Mouse (Mus musculus) erythroblast, embryonic 14.5 days (primary cell): Measurements from ENCODE around the gene Tsr1. TPM values are rescaled to one million over a fixed set of nuclear protein-coding genes. Genes with fewer than 3 reads are reported as not detected.

Experiments used
- H3K27me3 ChIP-seq: 2 replicates; pipeline ENCODE4 v1.6.1; 2012; ENCODE audit warnings: inconsistent platforms; ENCODE audit not compliant: control insufficient read depth
- H3K36me3 ChIP-seq: 2 replicates; pipeline ENCODE4 v1.6.1; 2012; ENCODE audit warnings: mild to moderate bottlenecking, inconsistent platforms; ENCODE audit not compliant: control insufficient read depth
- H3K4me1 ChIP-seq: 2 replicates; pipeline ENCODE4 v1.6.1; 2012; ENCODE audit warnings: inconsistent platforms; ENCODE audit not compliant: control insufficient read depth
- H3K4me3 ChIP-seq: replicated peaks from 2 replicates; pipeline ENCODE3; 2012; ENCODE audit warnings: moderate library complexity, mild to moderate bottlenecking, inconsistent platforms
- H3K9me3 ChIP-seq: 2 replicates; pipeline ENCODE4 v1.6.1; 2012; ENCODE audit warnings: low read length, inconsistent platforms, mixed read lengths; ENCODE audit not compliant: control insufficient read depth
- GATA1 ChIP-seq: IDR thresholded peaks from 2 replicates; pipeline ENCODE4 v1.6.1; 2012; ENCODE audit warnings: low read length, inconsistent platforms, mixed read lengths
- TAL1 ChIP-seq: IDR thresholded peaks from 3 replicates; pipeline ENCODE4 v1.6.1; 2012; ENCODE audit warnings: low read length, inconsistent platforms, mixed read lengths
- polyA plus RNA-seq: library from polyadenylated mRNA; stranded (reverse); fragments of >175 nt; gene quantifications from 2 replicates; pipeline ENCODE4 v1.2.3, GENCODE M21; 2012

Tsr1 gene
- polyA plus RNA-seq, 1 experiment, result 0.24 TPM

- H3K4me3 ChIP-seq, result no peak overlapping the region
- TF ChIP-seq GATA1 (no peak), TAL1 (no peak)
- H3K4me1 ChIP-seq, result no peaks in the 10 kb centered on the region
- no peaks in the 10 kb centered on the region for H3K9me3 ChIP-seq
- H3K36me3 ChIP-seq, result peaks cover 18% of the 10 kb centered on the region; the same call in 1 of the 2 replicates
- H3K27me3 ChIP-seq, result no peaks in the 10 kb centered on the region
Measured at GRCm38 (mm10) chr11:74868046-74868760, 29.7 kb upstream of the Tsr1 start.

GRCm38 (mm10) chr11:74869603-74870002, 28.3 kb upstream of the Tsr1 start:
- H3K4me1 ChIP-seq, result no peaks in the 10 kb centered on the region
- H3K36me3 ChIP-seq, result peaks cover 18% of the 10 kb centered on the region; the same call in 1 of the 2 replicates
- H3K4me3 ChIP-seq, result no peak overlapping the region
- H3K9me3 ChIP-seq, result no peaks in the 10 kb centered on the region
- TF ChIP-seq GATA1 (no peak), TAL1 (no peak)
- no peaks in the 10 kb centered on the region for H3K27me3 ChIP-seq

DNA sequence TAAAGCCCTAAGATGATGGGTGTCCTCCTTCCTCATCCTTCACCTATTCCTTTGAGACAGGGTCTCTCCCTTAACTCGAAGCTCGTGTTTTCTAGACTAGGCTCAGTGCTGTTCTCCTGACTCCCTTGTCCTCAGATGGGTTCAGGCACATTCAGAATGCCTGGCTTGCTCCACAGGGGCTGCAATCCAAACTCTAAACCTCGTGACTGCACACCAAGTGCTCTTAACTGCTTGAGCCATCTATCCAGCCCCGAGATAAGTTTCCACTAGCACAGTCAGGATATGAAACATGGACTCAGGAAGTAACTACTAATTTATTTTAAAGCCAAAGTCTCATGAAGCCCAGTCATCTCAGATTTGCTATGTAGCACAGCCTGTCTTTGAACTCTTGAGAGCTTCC, 27.3 kb upstream of the Tsr1 start:
- Histone ChIP-seq H3K27me3 (no peaks in the 10 kb centered on the region), H3K36me3 (peaks cover 11% of the 10 kb centered on the region; the same call in 1 of the 2 replicates), H3K9me3 (no peaks in the 10 kb centered on the region), H3K4me1 (no peaks in the 10 kb centered on the region), H3K4me3 (no peak overlapping the region)
- TF ChIP-seq GATA1 (no peak), TAL1 (no peak)

DNA sequence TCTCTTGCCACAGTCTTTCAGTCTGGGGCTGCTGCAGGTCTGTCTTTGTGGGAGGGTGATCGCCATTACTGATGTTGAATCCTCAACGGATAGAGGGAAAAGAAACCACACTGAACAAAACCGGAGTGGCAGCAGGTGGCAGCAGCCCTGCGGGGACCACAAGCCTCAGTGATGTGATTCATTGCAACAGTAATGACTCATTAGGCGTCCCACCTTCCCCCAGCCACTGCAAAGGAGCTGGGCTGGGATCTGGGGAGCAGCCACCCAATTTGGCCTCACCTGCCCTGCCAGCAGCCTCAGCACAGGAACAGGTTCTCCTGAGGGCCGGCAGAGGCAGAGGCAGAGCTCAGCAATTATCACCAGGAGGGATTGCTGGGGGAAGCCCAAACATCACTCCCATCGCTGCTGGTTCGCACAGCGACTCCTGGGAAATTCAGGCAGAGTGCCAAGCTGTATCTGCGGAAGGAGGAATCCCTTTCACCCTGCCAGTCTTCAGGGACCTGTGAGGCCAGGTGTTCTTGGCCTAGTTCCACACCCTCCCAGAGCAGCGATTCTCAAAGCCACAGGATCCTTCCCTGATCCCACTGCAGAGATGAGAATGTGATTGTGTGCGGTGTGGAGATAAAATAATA, 26.8 kb upstream of the Tsr1 start:
- TF ChIP-seq GATA1 (no peak), TAL1 (no peak)

DNA sequence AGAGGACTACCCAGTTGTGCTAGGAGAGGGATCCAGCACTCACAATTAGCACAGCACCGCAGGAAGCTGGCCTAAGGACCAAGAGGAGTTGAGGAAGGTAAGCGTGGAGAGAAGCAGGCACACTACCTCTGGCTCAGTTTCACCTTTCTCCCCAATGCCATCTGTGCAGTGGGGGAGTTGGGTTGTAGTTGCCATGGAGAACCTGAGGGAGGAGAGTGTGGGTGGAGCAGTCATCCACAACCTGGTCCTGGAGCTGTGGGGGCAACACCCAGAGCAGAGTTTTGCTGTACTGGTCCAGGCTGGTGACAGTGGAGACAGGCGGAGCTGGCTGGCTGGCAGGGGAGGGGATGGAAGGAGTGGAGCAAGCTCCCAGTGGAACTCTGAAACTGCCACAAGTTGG, 23.2 kb upstream of the Tsr1 start:
- Histone ChIP-seq H3K4me3 (no peak overlapping the region), H3K4me1 (peaks cover 3% of the 10 kb centered on the region; the same call in 1 of the 2 replicates), H3K9me3 (no peaks in the 10 kb centered on the region), H3K36me3 (no peaks in the 10 kb centered on the region), H3K27me3 (no peaks in the 10 kb centered on the region)
- TF ChIP-seq TAL1, result no peak
- no peak for TF ChIP-seq GATA1

More for the DNA sequence above, 26.8 kb upstream of the Tsr1 start:
- Histone ChIP-seq H3K9me3 (no peaks in the 10 kb centered on the region), H3K4me3 (no peak overlapping the region), H3K36me3 (peaks cover 11% of the 10 kb centered on the region; the same call in 1 of the 2 replicates), H3K27me3 (no peaks in the 10 kb centered on the region), H3K4me1 (no peaks in the 10 kb centered on the region)

GRCm38 (mm10) chr11:74876801-74877200, 21.1 kb upstream of the Tsr1 start:
- H3K9me3 ChIP-seq, result no peaks in the 10 kb centered on the region
- no peak overlapping the region for H3K4me3 ChIP-seq
- H3K36me3 ChIP-seq, result no peaks in the 10 kb centered on the region
- TF ChIP-seq TAL1 (no peak), GATA1 (no peak)
- no peaks in the 10 kb centered on the region for H3K27me3 ChIP-seq
- peaks cover 6% of the 10 kb centered on the region for H3K4me1 ChIP-seq

DNA sequence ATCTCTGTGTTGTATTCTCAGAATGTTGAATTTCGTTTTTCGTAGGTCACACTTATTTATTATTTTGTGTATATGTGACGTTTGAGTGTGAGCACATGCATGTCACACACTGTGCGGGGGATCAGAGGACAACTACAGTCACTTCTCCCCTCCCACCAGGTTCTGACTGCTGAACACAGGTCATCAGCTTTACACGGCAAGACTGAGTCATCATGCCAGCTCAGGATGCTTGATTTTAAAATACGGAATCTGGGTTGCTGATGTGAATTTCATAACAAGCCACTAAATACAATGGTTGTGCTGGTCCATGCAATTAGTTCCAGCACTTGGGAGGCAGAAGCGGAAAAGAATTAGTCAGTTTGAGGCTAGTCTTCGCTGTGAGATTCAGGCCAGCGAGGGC, 16.9 kb upstream of the Tsr1 start:
- no peak for TF ChIP-seq GATA1
- no peak for TF ChIP-seq TAL1
- Histone ChIP-seq H3K27me3 (no peaks in the 10 kb centered on the region), H3K36me3 (peaks cover 2% of the 10 kb centered on the region; the same call in 1 of the 2 replicates), H3K4me3 (no peak overlapping the region), H3K4me1 (peaks cover 8% of the 10 kb centered on the region), H3K9me3 (no peaks in the 10 kb centered on the region)

DNA sequence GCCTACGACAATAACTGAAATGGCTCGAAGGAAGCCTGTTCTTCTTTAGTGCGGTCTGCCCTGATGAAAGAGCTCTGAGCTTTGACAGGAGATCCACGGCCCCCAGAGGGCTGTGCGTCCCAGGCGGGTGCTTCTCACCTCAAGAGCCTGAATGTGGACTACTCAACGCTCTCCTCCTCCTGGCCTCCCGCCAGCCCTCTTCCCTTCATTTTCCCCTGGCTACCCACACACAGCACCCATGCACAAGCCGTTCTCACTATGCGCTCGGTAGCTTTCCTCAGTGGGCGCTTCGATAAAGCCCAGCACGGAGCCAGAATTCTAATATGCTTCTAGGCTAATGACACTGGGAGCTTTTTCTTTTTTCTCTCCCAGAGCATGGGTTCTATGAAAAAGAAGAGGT, 15.9 kb upstream of the Tsr1 start:
- TF ChIP-seq TAL1 (no peak), GATA1 (no peak)
- Histone ChIP-seq H3K27me3 (no peaks in the 10 kb centered on the region), H3K36me3 (peaks cover 2% of the 10 kb centered on the region; the same call in 1 of the 2 replicates), H3K4me3 (no peak overlapping the region), H3K9me3 (no peaks in the 10 kb centered on the region), H3K4me1 (peaks cover 5% of the 10 kb centered on the region)

DNA sequence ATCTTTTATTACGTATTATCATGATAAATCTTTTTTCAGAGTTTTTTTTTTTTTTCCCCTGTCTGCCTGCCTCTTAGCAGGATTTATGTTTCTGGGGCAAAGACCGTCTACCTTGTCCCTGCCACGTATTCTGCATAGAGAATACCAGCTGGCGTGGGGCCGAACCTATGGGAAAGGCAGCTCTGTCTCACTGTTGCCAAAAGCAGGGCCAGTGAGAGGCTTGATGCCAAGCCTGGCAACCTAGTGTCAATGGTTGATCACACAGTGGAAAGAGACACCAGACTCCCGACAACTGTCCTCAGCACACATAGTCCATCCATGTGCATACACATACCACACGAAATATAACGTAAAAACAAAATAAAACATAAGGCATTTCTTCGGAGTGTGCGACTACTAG, 14.8 kb upstream of the Tsr1 start:
- Histone ChIP-seq H3K4me3 (no peak overlapping the region), H3K9me3 (no peaks in the 10 kb centered on the region), H3K27me3 (no peaks in the 10 kb centered on the region), H3K4me1 (peaks cover 5% of the 10 kb centered on the region), H3K36me3 (peaks cover 2% of the 10 kb centered on the region; the same call in 1 of the 2 replicates)
- TF ChIP-seq GATA1 (no peak), TAL1 (no peak)
